Mouse (Mus musculus) urinary bladder, postnatal 0 days (tissue): ENCODE data around the gene Serpinh1. TPM values are rescaled to one million over a fixed set of nuclear protein-coding genes. Genes with fewer than 3 reads are reported as not detected.

Experiments
- polyA plus RNA-seq: library from polyadenylated mRNA; unstranded; fragments of >200 nt; fragmentation: Nextera tagmentation; extraction: Ambion mirVana; gene quantifications from 2 replicates; pipeline ENCODE4 v1.2.1, GENCODE M21; 2015

Serpinh1 gene
- polyA plus RNA-seq: 1,320 and 1,591 TPM in 2 replicates

DNA sequence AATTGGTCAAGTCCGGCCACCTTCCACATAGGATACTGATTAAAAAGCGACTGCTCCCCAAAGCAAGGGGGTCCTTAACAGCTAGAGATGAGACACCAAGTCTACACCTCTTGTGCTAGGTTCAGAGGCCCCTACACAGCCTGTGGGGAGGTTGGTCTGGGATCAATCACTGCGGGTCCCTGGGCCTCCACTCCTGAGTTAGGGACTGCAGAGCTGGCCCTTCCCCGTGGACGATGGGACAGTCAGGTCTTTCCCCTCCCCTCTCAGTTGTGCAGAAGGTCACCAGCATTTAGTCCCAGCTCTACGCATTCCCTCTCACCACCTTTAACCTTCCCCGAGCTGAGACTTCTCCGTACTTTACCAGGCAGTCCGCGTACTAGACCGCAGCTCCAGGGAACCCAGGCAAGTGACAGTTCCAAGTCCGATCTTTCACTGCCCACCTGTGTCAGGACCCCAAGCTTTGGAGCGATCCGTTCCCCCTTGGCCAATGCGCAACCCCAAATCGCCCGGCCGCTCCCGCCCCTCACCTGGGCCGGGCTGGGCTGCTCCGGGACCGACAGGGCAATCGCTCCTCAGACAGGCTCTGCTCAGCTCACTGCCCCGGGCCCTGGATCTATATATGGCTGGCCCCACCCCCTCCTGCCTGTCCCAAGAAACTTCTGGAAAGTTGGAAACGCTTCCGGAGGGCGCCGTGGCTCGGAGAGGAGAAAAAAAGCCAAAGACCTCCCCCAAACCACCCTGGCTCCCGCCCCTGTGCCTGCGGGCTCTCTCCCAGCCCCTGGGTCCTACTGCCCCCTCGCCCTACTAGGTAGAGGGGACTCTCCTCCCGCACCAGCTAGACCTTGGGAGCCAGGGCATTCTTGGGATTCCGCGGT lies at the start of gene Serpinh1:
Gene Serpinh1, minus strand, starts transcription at position 714 of the 875 bp plus-strand sequence.

DNA sequence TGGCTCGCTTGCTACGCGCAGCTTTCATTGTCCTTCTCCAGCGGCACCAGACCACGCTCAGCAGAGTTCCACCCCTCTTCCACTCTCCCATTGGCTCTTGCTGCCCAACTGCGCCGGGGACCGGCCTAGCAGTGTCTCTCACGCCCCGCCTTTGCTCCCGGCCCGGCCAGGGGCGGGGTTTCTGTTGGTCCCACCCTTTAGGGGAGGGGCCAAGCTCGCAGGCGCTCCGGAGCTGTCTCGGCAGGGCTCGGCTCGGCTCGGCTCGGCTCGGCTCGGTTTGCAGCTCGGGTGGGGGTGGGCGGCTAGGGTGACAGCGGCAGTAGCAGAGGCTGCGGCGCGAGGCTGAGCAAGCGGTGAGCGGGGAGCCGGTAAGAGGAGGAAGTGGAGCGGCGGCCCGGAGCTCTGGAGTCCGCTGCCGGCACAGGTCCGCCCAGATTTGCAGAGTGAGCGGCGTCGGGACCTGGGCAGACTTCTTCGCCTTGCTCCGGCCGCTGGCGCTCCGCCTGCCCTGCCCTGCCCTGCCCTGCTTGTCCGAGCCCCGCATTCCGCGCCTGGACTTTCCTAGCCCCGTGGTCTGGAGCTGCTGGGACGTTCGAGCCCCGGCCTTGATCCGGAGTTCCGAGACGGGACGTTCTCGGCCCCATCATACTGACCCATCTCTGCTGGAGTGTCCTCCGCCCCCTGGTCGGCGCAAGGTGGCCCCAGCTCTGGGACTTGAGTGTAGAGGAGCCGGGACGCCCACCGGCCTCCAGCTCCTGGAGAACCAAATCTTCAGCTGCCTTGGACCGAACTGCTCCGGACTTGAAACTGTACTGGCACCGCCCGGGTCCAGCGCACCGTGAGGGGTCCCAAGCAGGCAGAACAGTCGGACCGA lies 28.4 kb upstream of the Serpinh1 start, which contains the start of gene Gdpd5:
Gene Gdpd5, plus strand, starts transcription at position 201 of the 874 bp plus-strand sequence.

Other genes with a start within 250 kb of the Serpinh1 start
- 14.7 and 17.3 TPM in 2 replicates for gene Uvrag, start 212.1 kb downstream of the Serpinh1 start, polyA plus RNA-seq
- gene Dgat2, start 170.5 kb downstream of the Serpinh1 start, polyA plus RNA-seq: 44.2 and 44.8 TPM in 2 replicates
- gene Mogat2, start 114.6 kb downstream of the Serpinh1 start, polyA plus RNA-seq: 2.8 and 3.0 TPM in 2 replicates
- 10.7 and 17.0 TPM in 2 replicates for gene Map6, start 85.8 kb downstream of the Serpinh1 start, polyA plus RNA-seq
- gene Gdpd5, start 28.2 kb upstream of the Serpinh1 start, polyA plus RNA-seq: 6.1 and 7.2 TPM in 2 replicates
- gene Klhl35, start 112.8 kb upstream of the Serpinh1 start, polyA plus RNA-seq: 1.0 and 1.1 TPM in 2 replicates
- gene Rps3, start 130.5 kb upstream of the Serpinh1 start, polyA plus RNA-seq: 736 and 761 TPM in 2 replicates
- 2.4 and 2.8 TPM in 2 replicates for gene Arrb1, start 182.2 kb upstream of the Serpinh1 start, polyA plus RNA-seq